Mouse (Mus musculus) liver, adult 2 months (tissue): Measurements from ENCODE around the gene Traf7. TPM values are rescaled to one million over a fixed set of nuclear protein-coding genes. Genes with fewer than 3 reads are reported as not detected.

ENCODE experiments used
- DNase-seq: peaks from one replicate; pipeline ENCODE4 v3.0.0-alpha.2; 2011; ENCODE audit warnings: low read depth, low spot score; ENCODE audit errors: extremely low read depth
- H3K27ac ChIP-seq: fragments of 200-500 bp; replicated peaks from 2 replicates; pipeline ENCODE4 v1.5.1; 2012; ENCODE audit warnings: low read depth, mild to moderate bottlenecking, control low read depth, inconsistent platforms, low read length; ENCODE audit not compliant: insufficient read depth
- H3K27me3 ChIP-seq: fragments of 200-500 bp; 2 replicates; pipeline ENCODE4 v1.6.1; 2012; ENCODE audit warnings: mild to moderate bottlenecking, moderate library complexity, low read length, inconsistent platforms; ENCODE audit not compliant: control insufficient read depth, insufficient read depth
- H3K36me3 ChIP-seq: fragments of 200-500 bp; 2 replicates; pipeline ENCODE4 v1.6.1; 2012; ENCODE audit warnings: low read length, inconsistent platforms; ENCODE audit not compliant: control insufficient read depth, insufficient read depth
- H3K4me1 ChIP-seq: fragments of 200-500 bp; 2 replicates; pipeline ENCODE4 v1.6.1; 2011; ENCODE audit warnings: low read length; ENCODE audit not compliant: control insufficient read depth, insufficient read depth
- H3K4me3 ChIP-seq: fragments of 200-500 bp; 2 replicates; pipeline ENCODE4 v1.5.1; 2011; ENCODE audit warnings: low read depth, mild to moderate bottlenecking, control low read depth, low read length, moderate library complexity; ENCODE audit not compliant: insufficient read depth
- H3K79me2 ChIP-seq: fragments of 200-500 bp; 2 replicates; pipeline ENCODE4 v1.6.1; 2012; ENCODE audit warnings: inconsistent platforms, mild to moderate bottlenecking, low read length, moderate library complexity; ENCODE audit not compliant: control insufficient read depth, insufficient read depth
- H3K9ac ChIP-seq: fragments of 200-500 bp; 2 replicates; pipeline ENCODE4 v1.6.1; 2012; ENCODE audit warnings: low read depth, mild to moderate bottlenecking, control low read depth, inconsistent platforms, low read length
- CTCF ChIP-seq: fragments of 200-500 bp; IDR thresholded peaks from 2 replicates; pipeline ENCODE4 v1.5.1; 2011; ENCODE audit warnings: low read depth, low read length, control low read depth
- POLR2A ChIP-seq: fragments of 200-500 bp; IDR thresholded peaks from 2 replicates; pipeline ENCODE4 v1.6.1; 2011; ENCODE audit warnings: low read length, control low read depth; ENCODE audit not compliant: insufficient read depth; ENCODE audit errors: extremely low read depth
- WGBS: fragments of 180-500 bp; shearing (Covaris S2); methylation state at CpG from one replicate; pipeline ENCODE4 v1.1.7; 2018; 5-methylcytosine and 5-hydroxymethylcytosine counted together
- polyA plus RNA-seq: library from polyadenylated mRNA; depleted of rRNA; stranded (reverse); fragments of >200 nt; gene quantifications from 2 replicates; pipeline ENCODE4 v1.2.3, GENCODE M21; 2012
- total RNA-seq: library from RNA; depleted of rRNA; stranded (reverse); fragments of >200 nt; gene quantifications from 2 replicates; pipeline ENCODE4 v1.2.3, GENCODE M21; 2014

Gene Traf7
- total and polyA plus RNA-seq, 2 experiments: 13.4 to 47.5 TPM

DNA sequence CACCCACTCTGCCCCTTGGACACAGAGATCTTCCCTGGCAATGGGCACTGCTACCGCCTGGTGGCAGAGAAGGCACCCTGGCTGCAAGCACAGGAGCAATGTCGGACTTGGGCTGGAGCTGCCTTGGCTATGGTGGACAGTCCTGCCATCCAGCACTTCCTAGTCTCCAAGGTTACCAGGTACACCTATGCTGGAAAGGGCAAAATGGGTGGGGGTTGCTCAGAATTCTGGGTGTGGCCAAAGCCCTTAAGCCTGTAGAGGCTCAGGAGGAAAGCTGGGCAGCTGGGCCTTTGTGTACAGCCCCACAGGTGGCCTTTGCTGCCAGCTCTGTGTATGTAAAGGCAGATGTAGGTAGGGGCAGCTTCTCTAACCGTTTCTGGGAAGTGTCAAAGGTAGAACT, 38.1 kb upstream of the Traf7 start:
- H3K36me3 ChIP-seq: peaks cover 7% of the 10 kb centered on the region; the same call in 1 of the 2 replicates
- no peaks in the 10 kb centered on the region for H3K27me3 ChIP-seq
- DNase-seq: no peak
- no peak overlapping the region for H3K4me3 ChIP-seq
- TF ChIP-seq CTCF (no peak), POLR2A (no peak)
- peaks cover 6% of the 10 kb centered on the region; the same call in 1 of the 2 replicates for H3K79me2 ChIP-seq
- H3K27ac ChIP-seq: no peak overlapping the region
- WGBS: 93% methylated on average over 3 of the region's 3 CpGs
- H3K9ac ChIP-seq: no peak overlapping the region
- no peaks in the 10 kb centered on the region for H3K4me1 ChIP-seq

DNA sequence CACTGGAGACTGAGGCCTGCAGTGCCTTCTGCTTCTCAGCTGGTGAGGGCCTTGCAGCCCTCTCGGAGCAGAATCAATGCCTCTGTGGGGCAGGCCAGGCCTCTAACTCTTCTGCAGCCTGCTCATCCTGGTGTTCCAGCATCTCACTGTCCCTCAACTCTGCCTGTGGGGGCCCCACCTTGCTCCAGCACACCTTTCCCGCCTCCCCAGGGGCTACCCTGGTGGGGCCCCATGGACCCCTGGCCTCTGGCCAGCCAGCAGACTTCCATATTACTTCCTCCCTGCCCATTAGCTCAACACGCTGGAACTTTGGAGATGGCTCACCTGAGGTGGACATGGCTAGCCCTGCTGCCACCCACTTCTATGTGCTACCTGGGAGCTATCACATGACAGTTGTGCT, 37.4 kb upstream of the Traf7 start:
- Histone ChIP-seq H3K4me1 (no peaks in the 10 kb centered on the region), H3K27me3 (no peaks in the 10 kb centered on the region), H3K79me2 (peaks cover 9% of the 10 kb centered on the region; the same call in 1 of the 2 replicates), H3K9ac (no peak overlapping the region), H3K4me3 (no peak overlapping the region), H3K36me3 (peaks cover 6% of the 10 kb centered on the region; the same call in 1 of the 2 replicates), H3K27ac (no peak overlapping the region)
- DNase-seq: no peak
- WGBS: 97% methylated on average over 3 of the region's 3 CpGs
- no peak for TF ChIP-seq CTCF
- TF ChIP-seq POLR2A: no peak

DNA sequence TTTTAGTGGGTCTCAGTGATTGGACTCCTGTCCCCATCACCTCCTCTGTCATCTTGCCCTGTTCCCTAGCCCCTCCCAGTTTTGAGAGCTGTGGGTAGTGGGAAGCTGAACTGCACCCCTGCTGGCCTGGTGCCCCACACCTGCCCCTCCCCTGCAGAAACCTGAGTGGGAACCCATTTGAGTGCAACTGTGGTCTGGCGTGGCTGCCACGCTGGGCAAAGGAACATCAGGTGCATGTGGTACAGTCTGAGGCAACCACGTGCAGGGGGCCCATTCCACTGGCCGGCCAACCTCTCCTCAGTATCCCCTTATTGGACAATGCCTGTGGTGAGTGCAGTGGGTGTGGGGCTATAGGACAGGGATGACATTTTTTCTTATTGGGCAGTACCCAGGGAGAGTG, 36.7 kb upstream of the Traf7 start:
- Histone ChIP-seq H3K4me1 (no peaks in the 10 kb centered on the region), H3K4me3 (no peak overlapping the region), H3K27ac (no peak overlapping the region), H3K9ac (no peak overlapping the region), H3K27me3 (no peaks in the 10 kb centered on the region), H3K36me3 (peaks cover 4% of the 10 kb centered on the region; the same call in 1 of the 2 replicates), H3K79me2 (peaks cover 9% of the 10 kb centered on the region; the same call in 1 of the 2 replicates)
- TF ChIP-seq CTCF (no peak), POLR2A (no peak)
- DNase-seq: no peak
- 96% methylated on average over 4 of the region's 4 CpGs for WGBS

DNA sequence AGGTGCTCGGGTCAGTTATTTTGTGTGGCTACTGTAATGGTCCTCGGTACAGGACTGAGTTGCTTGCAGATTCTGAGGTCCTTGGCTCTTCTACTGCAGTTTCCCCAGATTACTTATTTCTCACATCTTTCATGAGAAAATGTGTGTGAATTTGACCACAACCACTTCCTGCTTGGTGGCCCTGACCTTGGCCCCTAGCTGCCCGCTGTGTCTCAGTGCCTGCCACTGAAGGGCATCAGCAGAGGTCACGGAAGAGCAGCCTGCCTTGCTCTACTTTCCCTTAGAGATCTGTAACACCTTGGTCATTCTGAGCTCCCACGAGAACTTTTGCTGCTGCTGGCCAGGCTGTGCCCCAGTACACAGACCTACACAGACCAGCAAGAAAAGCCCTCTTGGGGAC, 35.9 kb upstream of the Traf7 start:
- H3K4me1 ChIP-seq: no peaks in the 10 kb centered on the region
- no peak overlapping the region for H3K27ac ChIP-seq
- no peak overlapping the region for H3K4me3 ChIP-seq
- H3K79me2 ChIP-seq: peaks cover 9% of the 10 kb centered on the region; the same call in 1 of the 2 replicates
- no peak overlapping the region for H3K9ac ChIP-seq
- WGBS: 66% methylated on average over 5 of the region's 5 CpGs
- H3K36me3 ChIP-seq: no peaks in the 10 kb centered on the region
- DNase-seq: no peak
- no peaks in the 10 kb centered on the region for H3K27me3 ChIP-seq
- TF ChIP-seq POLR2A (no peak), CTCF (no peak)

GRCm38 (mm10) chr17:24561592-24561991, 33.9 kb upstream of the Traf7 start:
- peaks cover 19% of the 10 kb centered on the region; the same call in 1 of the 2 replicates for H3K79me2 ChIP-seq
- DNase-seq: no peak
- 0 out of 2 replicates have a peak, but pooled peaks cover 2% of the 10 kb centered on the region for H3K4me1 ChIP-seq
- H3K27ac ChIP-seq: no peak overlapping the region
- WGBS: 79% methylated on average over 2 of the region's 2 CpGs
- H3K4me3 ChIP-seq: no peak overlapping the region
- no peaks in the 10 kb centered on the region for H3K27me3 ChIP-seq
- no peaks in the 10 kb centered on the region for H3K36me3 ChIP-seq
- no peak overlapping the region for H3K9ac ChIP-seq
- no peak for TF ChIP-seq CTCF
- TF ChIP-seq POLR2A: no peak

- no peaks in the 10 kb centered on the region for H3K36me3 ChIP-seq
- 0 out of 2 replicates have a peak, but pooled peaks cover 2% of the 10 kb centered on the region for H3K4me1 ChIP-seq
- H3K79me2 ChIP-seq: peaks cover 24% of the 10 kb centered on the region; the same call in 1 of the 2 replicates
- TF ChIP-seq CTCF (no peak), POLR2A (no peak)
- H3K9ac ChIP-seq: no peak overlapping the region
- H3K27ac ChIP-seq: no peak overlapping the region
- no peak overlapping the region for H3K4me3 ChIP-seq
- H3K27me3 ChIP-seq: no peaks in the 10 kb centered on the region
- WGBS: 75% methylated on average over 5 of the region's 5 CpGs
- no peak for DNase-seq
Observed at GRCm38 (mm10) chr17:24560301-24561028, 32.7 kb upstream of the Traf7 start.
